Mouse (Mus musculus) neural tube, embryonic 12.5 days (tissue): Measurements from ENCODE around the gene Gm19684. TPM values are rescaled to one million over a fixed set of nuclear protein-coding genes. Genes with fewer than 3 reads are reported as not detected.
"Not testable (repeated sequence)": the region's sequence is repeated elsewhere in the genome, so short reads cannot be mapped to it uniquely, and the experiment has no call there.

Source experiments
- ATAC-seq: fragments of 200-750 bp; cut with Nextera tagmentation; 2 replicates; pipeline ENCODE4 v1.8.0; 2017; ENCODE audit warnings: low read depth, mild to moderate bottlenecking, moderate TSS enrichment, moderate library complexity; ENCODE audit not compliant: low FRiP score
- H3K27ac ChIP-seq: fragments of 300-500 bp; sonication (generic); 2 replicates; pipeline ENCODE4 v1.5.1; 2016
- H3K27me3 ChIP-seq: fragments of 300-500 bp; sonication (generic); replicated peaks from 2 replicates; pipeline ENCODE4 v1.6.1; 2016; ENCODE audit warnings: mild to moderate bottlenecking
- H3K36me3 ChIP-seq: fragments of 300-500 bp; sonication (generic); 2 replicates; pipeline ENCODE4 v1.6.1; 2016; ENCODE audit warnings: mild to moderate bottlenecking
- H3K4me1 ChIP-seq: fragments of 300-500 bp; sonication (generic); 2 replicates; pipeline ENCODE4 v1.6.1; 2016
- H3K4me2 ChIP-seq: fragments of 300-500 bp; sonication (generic); replicated peaks from 2 replicates; pipeline ENCODE4 v1.6.1; 2016; ENCODE audit warnings: mild to moderate bottlenecking
- H3K4me3 ChIP-seq: fragments of 300-500 bp; sonication (generic); 2 replicates; pipeline ENCODE4 v1.5.1; 2016
- H3K9ac ChIP-seq: fragments of 300-500 bp; sonication (generic); 2 replicates; pipeline ENCODE4 v1.6.1; 2016; ENCODE audit warnings: mild to moderate bottlenecking
- H3K9me3 ChIP-seq: fragments of 300-500 bp; sonication (generic); 2 replicates; pipeline ENCODE4 v1.6.1; 2016; ENCODE audit warnings: mild to moderate bottlenecking
- whole genome bisulfite sequencing: fragments of 180-500 bp; shearing (Covaris S2); methylation state at CpG from one replicate; pipeline ENCODE4 v1.1.7; 2016; 5-methylcytosine and 5-hydroxymethylcytosine counted together
- polyA plus RNA-seq: library from polyadenylated mRNA; unstranded; fragments of >200 nt; fragmentation: Nextera tagmentation; extraction: Ambion mirVana; gene quantifications from 2 replicates; pipeline ENCODE4 v1.2.1, GENCODE M21; 2016

Gm19684 gene
- polyA plus RNA-seq, 1 experiment from 2014 or later = not detected

DNA sequence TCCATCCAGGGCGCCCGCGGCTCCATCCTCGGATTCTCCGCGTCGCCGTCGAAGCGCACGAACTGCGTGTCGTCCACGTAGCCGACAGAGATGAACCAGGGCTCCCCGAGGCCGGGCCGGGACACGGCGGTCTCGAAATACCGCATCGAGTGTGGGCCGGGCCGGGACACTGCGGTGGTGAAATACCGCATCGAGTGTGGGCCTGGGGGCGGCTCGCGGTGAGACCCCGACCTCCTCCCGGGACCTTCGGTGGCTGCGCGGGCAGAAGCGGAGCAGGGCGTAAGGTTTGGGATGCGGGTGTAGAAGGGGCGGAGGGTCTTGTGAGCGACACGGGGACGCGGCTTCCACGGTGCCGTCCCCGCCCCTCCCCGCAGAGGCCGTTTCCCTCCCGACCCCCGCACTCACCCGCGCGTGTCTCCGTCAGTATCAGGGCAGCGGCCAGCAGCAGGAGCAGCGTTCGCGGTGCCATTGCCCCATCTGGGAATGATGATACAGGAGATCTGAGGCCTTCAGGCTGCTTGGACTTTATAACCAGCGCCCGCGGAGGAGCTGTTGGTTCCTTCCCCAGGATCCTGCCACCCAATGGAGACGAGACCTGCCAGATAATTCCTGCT lies 46.7 kb downstream of the Gm19684 start, which contains the start of gene Gm8909:
Gene Gm8909 (minus strand): TSS at position 499 of the 614 bp plus-strand sequence.
- Histone ChIP-seq H3K4me3 (peak within 1 kb of the TSS; percentile 16; the same call in 1 of the 2 replicates), H3K27ac (no peak within 1 kb of the TSS), H3K4me1 (peaks cover 9% of the 10 kb centered on the region; the same call in 1 of the 2 replicates), H3K4me2 (peak within 1 kb of the TSS; percentile 48), H3K36me3 (no peaks in the 10 kb centered on the region), H3K27me3 (peaks cover 67% of the 10 kb centered on the region), H3K9ac (no peak within 1 kb of the TSS), H3K9me3 (no peaks in the 10 kb centered on the region)
- no peak for ATAC-seq
- 1% methylated on average over 63 of the region's 63 CpGs for WGBS

DNA sequence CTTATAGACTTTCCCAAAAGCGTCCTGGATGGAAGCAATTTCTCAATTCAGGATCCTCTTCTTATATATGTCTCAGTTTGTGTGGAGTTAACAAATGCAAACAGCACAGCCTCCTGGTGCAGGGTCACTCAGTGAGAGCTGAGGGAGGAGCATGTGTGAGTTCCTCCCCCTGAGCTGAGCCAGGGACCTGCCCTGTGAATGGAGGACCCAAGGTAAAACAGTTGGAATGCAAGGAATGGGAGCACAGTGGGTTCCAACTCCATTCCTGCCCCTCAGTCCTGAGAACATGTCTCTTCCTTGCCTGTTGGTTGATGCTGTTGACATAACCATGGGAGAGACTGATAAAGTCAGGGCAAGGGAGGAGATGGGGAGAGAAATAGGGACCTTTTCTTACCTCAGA lies 47.6 kb downstream of the Gm19684 start:
- peaks cover 58% of the 10 kb centered on the region for H3K27me3 ChIP-seq
- H3K4me3 ChIP-seq, H3K9ac ChIP-seq, H3K27ac ChIP-seq, H3K4me2 ChIP-seq, H3K4me1 ChIP-seq, ATAC-seq, H3K9me3 ChIP-seq, H3K36me3 ChIP-seq: not testable (repeated sequence)
- WGBS = 50% methylated on average over 1 of the region's 1 CpGs

DNA sequence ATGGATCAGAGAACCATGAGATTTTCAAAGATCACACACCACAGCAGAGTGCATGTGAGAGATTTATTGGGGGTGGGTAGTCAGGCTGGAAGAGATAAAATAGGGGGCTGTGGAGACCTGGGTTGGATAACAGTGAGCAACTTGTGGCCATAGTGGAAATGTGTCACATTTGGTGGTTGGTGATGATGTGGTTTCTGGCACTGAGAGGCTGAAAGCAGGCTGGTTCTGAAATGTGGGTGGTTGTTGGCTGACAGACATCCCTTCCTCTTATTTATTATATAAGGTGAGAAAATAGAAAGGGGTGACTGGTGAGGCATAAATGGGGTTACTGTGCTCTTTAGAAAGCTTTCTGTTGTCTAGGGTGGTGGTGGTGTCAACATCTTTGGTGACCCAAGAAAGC lies 48.3 kb downstream of the Gm19684 start:
- Histone ChIP-seq H3K4me1 (peaks cover 9% of the 10 kb centered on the region; the same call in 1 of the 2 replicates), H3K4me3 (no peak overlapping the region), H3K9me3 (no peaks in the 10 kb centered on the region), H3K27me3 (peaks cover 51% of the 10 kb centered on the region), H3K4me2 (no peak overlapping the region), H3K27ac (no peak overlapping the region), H3K9ac (no peak overlapping the region), H3K36me3 (no peaks in the 10 kb centered on the region)
- no peak for ATAC-seq

DNA sequence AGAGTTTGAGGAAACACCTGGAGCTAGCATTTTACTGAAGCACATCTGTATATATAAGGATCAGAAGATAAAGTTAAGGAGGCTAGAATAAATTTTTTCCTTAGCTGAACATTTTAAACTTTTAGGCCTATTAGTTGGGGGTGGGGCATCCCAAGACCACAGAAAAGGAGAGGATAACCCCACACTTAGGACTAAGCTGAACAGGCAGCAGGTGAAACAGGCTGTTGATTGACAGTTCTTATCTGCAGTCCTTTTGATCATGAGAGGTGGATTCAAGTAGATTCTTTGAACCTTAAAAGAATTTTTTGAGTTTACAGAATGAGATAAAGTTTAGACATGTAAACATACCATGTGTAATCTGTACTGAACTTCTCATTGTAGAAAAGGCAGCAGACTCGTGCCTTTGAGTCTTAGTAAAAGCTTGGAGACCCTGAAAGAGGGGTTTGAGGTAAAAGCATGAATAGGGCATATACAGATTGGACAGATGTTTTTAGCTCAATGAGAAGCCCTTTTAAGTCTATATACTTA lies 48.9 kb downstream of the Gm19684 start:
- WGBS = 56% methylated on average over 1 of the region's 1 CpGs

DNA sequence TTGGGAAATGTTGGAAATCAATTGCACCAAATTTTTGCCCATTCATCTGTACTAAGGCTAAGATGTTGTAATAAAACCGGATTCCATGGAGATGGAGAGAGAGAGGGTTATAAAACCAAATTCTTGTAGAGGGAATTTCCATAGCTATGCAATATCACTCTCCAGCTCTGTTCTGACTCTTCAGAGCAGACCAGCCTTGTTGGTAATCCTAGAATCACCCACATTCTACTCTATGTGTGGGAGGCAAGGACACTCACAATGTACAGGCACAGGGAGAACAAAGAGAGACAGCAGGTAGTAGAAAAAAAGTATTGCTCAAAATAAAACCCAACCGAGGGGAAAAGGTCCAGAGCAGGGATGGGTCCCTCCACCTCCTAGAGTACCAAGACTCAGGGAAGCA lies 54.7 kb downstream of the Gm19684 start:
- ATAC-seq, H3K27ac ChIP-seq, H3K36me3 ChIP-seq, H3K4me2 ChIP-seq, H3K9ac ChIP-seq, H3K9me3 ChIP-seq, H3K4me1 ChIP-seq, H3K4me3 ChIP-seq: not testable (repeated sequence)
- H3K27me3 ChIP-seq = peaks cover 13% of the 10 kb centered on the region; the same call in 1 of the 2 replicates
- no CpG with 5 or more reads among the region's 2 CpGs for WGBS

More for the DNA sequence above, 48.9 kb downstream of the Gm19684 start:
- Histone ChIP-seq H3K4me3 (no peak overlapping the region), H3K9ac (no peak overlapping the region), H3K4me1 (peaks cover 9% of the 10 kb centered on the region; the same call in 1 of the 2 replicates), H3K36me3 (no peaks in the 10 kb centered on the region), H3K9me3 (no peaks in the 10 kb centered on the region), H3K4me2 (no peak overlapping the region), H3K27me3 (peaks cover 45% of the 10 kb centered on the region), H3K27ac (no peak overlapping the region)
- ATAC-seq = no peak

DNA sequence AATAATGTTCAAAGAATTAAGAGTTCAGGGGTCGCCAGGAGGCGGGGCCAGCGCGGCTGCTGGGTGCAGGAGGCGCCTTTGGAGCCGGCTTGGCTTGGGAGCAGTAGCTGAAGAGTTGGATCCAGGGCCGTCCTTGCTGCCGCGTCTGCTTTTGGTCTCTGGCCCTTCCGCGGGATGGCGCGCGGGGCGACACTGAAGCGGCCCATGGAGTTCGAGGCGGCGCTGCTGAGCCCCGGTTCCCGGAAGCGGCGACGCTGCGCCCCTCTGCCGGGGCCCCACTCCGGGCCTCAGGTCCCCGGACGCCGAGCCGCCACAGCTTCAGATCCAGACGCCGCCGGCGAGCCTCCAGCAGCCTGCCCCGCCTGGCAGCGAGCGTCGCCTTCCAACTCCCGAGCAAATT lies 57.5 kb downstream of the Gm19684 start:
- ATAC-seq = peak; percentile 21; the same call in 1 of the 2 replicates
- not testable (repeated sequence) for H3K9me3 ChIP-seq, H3K4me1 ChIP-seq, H3K36me3 ChIP-seq, H3K9ac ChIP-seq, H3K27ac ChIP-seq
- Histone ChIP-seq H3K27me3 (peaks cover 31% of the 10 kb centered on the region), H3K4me2 (peak overlapping the region; percentile 61), H3K4me3 (peak overlapping the region; percentile 27)
- WGBS = under 1% methylated on average over 40 of the region's 40 CpGs

Other genes with a start within 250 kb of the Gm19684 start
- gene Dhx16, start 241.9 kb upstream of the Gm19684 start, polyA plus RNA-seq = 43.3 and 45.9 TPM in 2 replicates
- 26.8 and 30.3 TPM in 2 replicates for gene 2310061I04Rik, start 224.2 kb upstream of the Gm19684 start, polyA plus RNA-seq
- gene Atat1, start 211.6 kb upstream of the Gm19684 start, polyA plus RNA-seq = 299 and 304 TPM in 2 replicates
- gene Mrps18b, start 205.3 kb upstream of the Gm19684 start, polyA plus RNA-seq = 55.3 and 56.1 TPM in 2 replicates
- gene Ppp1r10, start 205.2 kb upstream of the Gm19684 start, polyA plus RNA-seq = 60.2 and 61.6 TPM in 2 replicates
- gene Abcf1, start 151.9 kb upstream of the Gm19684 start, polyA plus RNA-seq = 105 and 112 TPM in 2 replicates
- gene Gnl1, start 141.8 kb upstream of the Gm19684 start, polyA plus RNA-seq = 53.3 and 53.5 TPM in 2 replicates
- gene Prr3, start 141.4 kb upstream of the Gm19684 start, polyA plus RNA-seq = 50.9 and 56.1 TPM in 2 replicates
- 4.5 and 5.2 TPM in 2 replicates for gene H2-T24, start 101.1 kb upstream of the Gm19684 start, polyA plus RNA-seq
- gene H2-T23, start 88.8 kb upstream of the Gm19684 start, polyA plus RNA-seq = 3.6 and 4.0 TPM in 2 replicates
- gene H2-T22, start 78.9 kb upstream of the Gm19684 start, polyA plus RNA-seq = 7.4 and 7.7 TPM in 2 replicates
- gene Gm6034, start 78.7 kb upstream of the Gm19684 start, polyA plus RNA-seq = not detected in 2 replicates
- gene Gm11127, start 63.3 kb upstream of the Gm19684 start, polyA plus RNA-seq = not detected in 2 replicates
- not detected in 2 replicates for gene Gm7030, start 7.7 kb downstream of the Gm19684 start, polyA plus RNA-seq
- 0.25 TPM in 1 of 2 replicates, not detected in the other for gene Gm8909, start 46.9 kb downstream of the Gm19684 start, polyA plus RNA-seq
- not detected in 2 replicates for gene H2-T3, start 68.6 kb downstream of the Gm19684 start, polyA plus RNA-seq
- gene Rpp21, start 136.4 kb downstream of the Gm19684 start, polyA plus RNA-seq = 84.2 and 94.0 TPM in 2 replicates
- 25.4 and 27.5 TPM in 2 replicates for gene Trim39, start 150.6 kb downstream of the Gm19684 start, polyA plus RNA-seq
- not detected in 2 replicates for gene H2-M10.2, start 164.8 kb downstream of the Gm19684 start, polyA plus RNA-seq
- not detected in 2 replicates for gene H2-M10.1, start 204.5 kb downstream of the Gm19684 start, polyA plus RNA-seq
- gene H2-M10.3, start 246.7 kb downstream of the Gm19684 start, polyA plus RNA-seq = not detected in 2 replicates